ENCODE assay signal across 9 mouse cellular contexts in the genomic region with DNA sequence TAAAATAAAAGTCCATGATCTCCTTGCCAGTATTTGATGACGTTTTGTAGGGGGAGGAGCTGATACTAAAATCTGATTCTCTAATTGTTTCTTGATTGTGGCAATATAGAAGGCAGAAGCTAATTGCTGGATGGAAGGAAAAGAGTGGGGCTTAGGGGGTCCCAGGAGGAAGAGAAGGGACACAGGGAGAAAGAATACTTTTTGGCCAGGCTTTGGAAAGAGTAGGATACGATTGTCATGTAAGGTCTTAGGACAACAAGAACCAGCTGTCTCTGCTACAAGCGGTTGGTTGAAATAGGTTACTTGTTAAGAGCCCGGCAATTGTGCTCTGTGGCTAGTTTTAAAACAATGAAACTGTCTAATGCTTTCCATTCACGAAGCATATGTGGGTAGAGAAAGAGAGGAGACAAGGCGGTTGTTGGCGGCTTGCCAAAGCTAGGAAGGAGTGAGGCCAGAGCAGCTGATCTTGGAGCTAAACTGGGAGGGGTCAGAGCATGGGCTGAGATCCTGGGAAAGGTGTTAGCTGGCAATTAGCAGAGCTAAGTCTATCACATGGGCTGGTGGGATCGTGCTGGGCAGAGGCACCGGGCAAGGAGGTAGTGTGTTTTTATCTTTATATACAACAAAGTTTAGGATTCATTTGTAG. TPM values are rescaled to one million over a fixed set of nuclear protein-coding genes. Genes with fewer than 3 reads are reported as not detected.
DNase-seq lines count a peak whose midpoint lies in the region; ATAC-seq and TF ChIP-seq lines count a peak whose summit lies in the region.
"Had no signal": no experiment of that assay in that cellular context is flagged by ENCODE, and none has a peak within 500 bp of the region (broad histone marks: within the 10 kb centered on the region; RNA-seq: fewer than 3 reads in every experiment).

No protein-coding gene starts in this region.

- H3K4me2 ChIP-seq in kidney, postnatal 0 days (ENCODE audit: low read length) = no peak overlapping the region
- H3K4me2 ChIP-seq in heart, embryonic 14.5 days (ENCODE audit: low read length) = peak overlapping the region; percentile 45
- no peak overlapping the region for H3K4me2 ChIP-seq in stomach, postnatal 0 days (replicated peaks; ENCODE audit: low read depth)
- no peak overlapping the region for H3K4me2 ChIP-seq in liver, embryonic 12.5 days

- H3K36me3 ChIP-seq in kidney, postnatal 0 days (ENCODE audit: insufficient read depth, low read length) = no peaks in the 10 kb centered on the region
- no peaks in the 10 kb centered on the region for H3K36me3 ChIP-seq in embryonic facial prominence, embryonic 10.5 days (replicated peaks)
- no peaks in the 10 kb centered on the region for H3K36me3 ChIP-seq in heart, embryonic 14.5 days (ENCODE audit: control insufficient read depth, insufficient read depth, low read length)
- no peaks in the 10 kb centered on the region for H3K36me3 ChIP-seq in stomach, postnatal 0 days (ENCODE audit: control insufficient read depth, insufficient read depth, low read length)
- no peaks in the 10 kb centered on the region for H3K36me3 ChIP-seq in liver, embryonic 12.5 days

- TF ChIP-seq CTCF in kidney, postnatal 0 days (IDR thresholded peaks at IDR 0.05; ENCODE audit: low read depth) = no peak
- TF ChIP-seq CTCF in stomach, postnatal 0 days (IDR thresholded peaks at IDR 0.05; ENCODE audit: low read depth) = no peak

- H3K9me3 ChIP-seq in kidney, postnatal 0 days (replicated peaks; ENCODE audit: low read length) = no peaks in the 10 kb centered on the region
- H3K9me3 ChIP-seq in embryonic facial prominence, embryonic 10.5 days = no peaks in the 10 kb centered on the region
- no peaks in the 10 kb centered on the region for H3K9me3 ChIP-seq in heart, embryonic 14.5 days (ENCODE audit: control insufficient read depth, low read length)
- no peaks in the 10 kb centered on the region for H3K9me3 ChIP-seq in stomach, postnatal 0 days (ENCODE audit: control insufficient read depth, low read length)
- no peaks in the 10 kb centered on the region for H3K9me3 ChIP-seq in liver, embryonic 12.5 days (replicated peaks)

- H3K4me3 ChIP-seq in kidney, postnatal 0 days (replicated peaks; ENCODE audit: low read depth, low read length) = no peak overlapping the region
- no peak overlapping the region for H3K4me3 ChIP-seq in embryonic facial prominence, embryonic 10.5 days
- no peak overlapping the region for H3K4me3 ChIP-seq in heart, embryonic 14.5 days (ENCODE audit: control insufficient read depth in 1 of 2, insufficient read depth in 1 of 2, low read depth in 1 of 2, low read length in 2 of 2)
- no peak overlapping the region for H3K4me3 ChIP-seq in stomach, postnatal 0 days (ENCODE audit: low read depth, low read length)
- H3K4me3 ChIP-seq in liver, embryonic 12.5 days = no peak overlapping the region

- intact Hi-C loops in left cerebral cortex, postnatal 4 days (cut with DNase I) = no loop called here

- H3K27ac ChIP-seq in kidney, postnatal 0 days = no peak overlapping the region
- no peak overlapping the region for H3K27ac ChIP-seq in embryonic facial prominence, embryonic 10.5 days (replicated peaks)
- H3K27ac ChIP-seq in heart, embryonic 14.5 days (replicated peaks in 1 of 2; ENCODE audit: control insufficient read depth in 1 of 2, insufficient read depth in 1 of 2, low read depth in 2 of 2, low read length in 2 of 2) = peak overlapping the region; percentile 62 to 67; a peak in 3 of 4 replicates
- H3K27ac ChIP-seq in stomach, postnatal 0 days (replicated peaks) = no peak overlapping the region
- H3K27ac ChIP-seq in liver, embryonic 12.5 days = no peak overlapping the region
- H3K27ac ChIP-seq: macrophage had no signal

- peak; percentile 36; the same call in 1 of the 2 replicates for ATAC-seq in kidney, postnatal 0 days (replicated peaks; ENCODE audit: low FRiP score, low read depth)
- ATAC-seq in heart, embryonic 14.5 days (ENCODE audit: insufficient number of reproducible peaks, insufficient read depth, low FRiP score, low read depth) = peak; percentile 72; the same call in 1 of the 2 replicates
- ATAC-seq in stomach, postnatal 0 days (ENCODE audit: low FRiP score, low TSS enrichment) = no peak
- no peak for ATAC-seq in liver, embryonic 12.5 days

- WGBS in kidney, postnatal 0 days = 36% methylated on average over 9 of the region's 9 CpGs
- WGBS in embryonic facial prominence, embryonic 10.5 days = 73% methylated on average over 9 of the region's 9 CpGs
- WGBS in heart, embryonic 14.5 days = 17% methylated on average over 9 of the region's 9 CpGs
- WGBS in stomach, postnatal 0 days = 20% methylated on average over 9 of the region's 9 CpGs
- WGBS in liver, embryonic 12.5 days (ENCODE audit: insufficient replicate concordance) = 48% methylated on average over 9 of the region's 9 CpGs

- no peaks in the 10 kb centered on the region for H3K27me3 ChIP-seq in kidney, postnatal 0 days (ENCODE audit: insufficient read depth, low read length)
- no peaks in the 10 kb centered on the region for H3K27me3 ChIP-seq in embryonic facial prominence, embryonic 10.5 days (replicated peaks; ENCODE audit: low read depth, poor library complexity, severe bottlenecking)
- H3K27me3 ChIP-seq in heart, embryonic 14.5 days (ENCODE audit: control insufficient read depth, insufficient read depth, low read length) = no peaks in the 10 kb centered on the region
- H3K27me3 ChIP-seq in stomach, postnatal 0 days (ENCODE audit: control insufficient read depth, insufficient read depth, low read length) = no peaks in the 10 kb centered on the region
- no peaks in the 10 kb centered on the region for H3K27me3 ChIP-seq in liver, embryonic 12.5 days (replicated peaks)

- peak; percentile 24 for DNase-seq in kidney, postnatal 0 days (ENCODE audit: low spot score)
- no peak for DNase-seq in kidney, adult 18-20 months
- DNase-seq in embryonic facial prominence, embryonic 10.5 days (ENCODE audit: low spot score) = peak; percentile 12
- peak; percentile 82 for DNase-seq in left cerebral cortex, postnatal 4 days
- peak; percentile 44 for DNase-seq in stomach, postnatal 0 days (ENCODE audit: low spot score)
- no peak for DNase-seq in lung, postnatal 4 days

- H3K4me1 ChIP-seq in kidney, postnatal 0 days (replicated peaks; ENCODE audit: insufficient read depth, low read length) = no peaks in the 10 kb centered on the region
- H3K4me1 ChIP-seq in embryonic facial prominence, embryonic 10.5 days = no peaks in the 10 kb centered on the region
- peaks cover 3 to 14% of the 10 kb centered on the region in 2 experiments; a peak in 2 of 4 replicates for H3K4me1 ChIP-seq in heart, embryonic 14.5 days (ENCODE audit: control insufficient read depth in 2 of 2, insufficient read depth in 2 of 2, low read length in 2 of 2)
- H3K4me1 ChIP-seq in stomach, postnatal 0 days (replicated peaks; ENCODE audit: control insufficient read depth, insufficient read depth) = no peaks in the 10 kb centered on the region
- H3K4me1 ChIP-seq in liver, embryonic 12.5 days = no peaks in the 10 kb centered on the region

- H3K9ac ChIP-seq in kidney, postnatal 0 days (ENCODE audit: low read depth, low read length) = no peak overlapping the region
- peak overlapping the region; percentile 36; the same call in 1 of the 2 replicates for H3K9ac ChIP-seq in heart, embryonic 14.5 days (ENCODE audit: low read length)
- no peak overlapping the region for H3K9ac ChIP-seq in stomach, postnatal 0 days (ENCODE audit: low read length)
- H3K9ac ChIP-seq in liver, embryonic 12.5 days = no peak overlapping the region

- TF ChIP-seq EP300 in stomach, postnatal 0 days (optimal IDR thresholded peaks at IDR 0.05) = no peak

RNA-seq across cellular contexts. Expression of gene 4930474N05Rik, which starts 45.8 kb away (rescaled TPM):
- polyA plus RNA-seq in kidney, postnatal 0 days (2015; fragmentation: Nextera tagmentation; extraction: Ambion mirVana) = not detected in 2 replicates
- polyA plus RNA-seq in embryonic facial prominence, embryonic 10.5 days (2016; fragmentation: Nextera tagmentation; extraction: Ambion mirVana) = not detected in 2 replicates
- polyA plus RNA-seq in heart, embryonic 14.5 days (2014; fragmentation: Nextera tagmentation; extraction: Ambion mirVana) = not detected in 2 replicates
- total RNA-seq in left cerebral cortex, postnatal 4 days (2021) = not detected
- not detected in 2 replicates for polyA plus RNA-seq in stomach, postnatal 0 days (2015; fragmentation: Nextera tagmentation; extraction: Ambion mirVana)
- polyA plus RNA-seq in liver, embryonic 12.5 days (2016; fragmentation: Nextera tagmentation; extraction: Ambion mirVana) = not detected in 2 replicates
- polyA plus RNA-seq: macrophage had no signal

Comparison
In these comparisons a context has a peak if more than half of its experiments do, and no peak if none do; other contexts are left out.
1. DNase-seq: peak in kidney, postnatal 0 days (single experiment), embryonic facial prominence, embryonic 10.5 days (single experiment), left cerebral cortex, postnatal 4 days (single experiment) and stomach, postnatal 0 days (single experiment); none in kidney, adult 18-20 months (single experiment) and lung, postnatal 4 days (0 of 2).
2. ATAC-seq: peak in kidney, postnatal 0 days (single experiment) and heart, embryonic 14.5 days (single experiment); none in stomach, postnatal 0 days (single experiment) and liver, embryonic 12.5 days (single experiment).
3. H3K27ac ChIP-seq: peak in heart, embryonic 14.5 days (2 of 2); none in kidney, postnatal 0 days (single experiment), embryonic facial prominence, embryonic 10.5 days (single experiment), stomach, postnatal 0 days (single experiment) and liver, embryonic 12.5 days (single experiment).